Mouse (Mus musculus) lung, adult 2 months (tissue): ENCODE measurements around the gene Wwox.

Experiments
- CTCF ChIP-seq: fragments of 200-500 bp; IDR thresholded peaks from 2 replicates; pipeline ENCODE4 v1.5.1; 2011; ENCODE audit warnings: mild to moderate bottlenecking, low read length, control low read depth; ENCODE audit not compliant: insufficient read depth
- POLR2A ChIP-seq: fragments of 200-500 bp; IDR thresholded peaks from 2 replicates; pipeline ENCODE4 v1.6.1; 2011; ENCODE audit warnings: low read depth, mild to moderate bottlenecking, control low read depth, low read length, borderline replicate concordance; ENCODE audit errors: extremely low read depth

GRCm38 (mm10) chr8:115259806-115260205 is 820.4 kb downstream of the Wwox start:
- no peak for TF ChIP-seq CTCF
- TF ChIP-seq POLR2A, result no peak
